Mouse (Mus musculus) left cerebral cortex, adult 8-10 months (tissue): ENCODE results near the gene Nupl1. TPM values are rescaled to one million over a fixed set of nuclear protein-coding genes. Genes with fewer than 3 reads are reported as not detected.

Experiments used
- DNase-seq, 2 experiments: peaks; one replicate each; pipeline ENCODE4 v3.0.0; 2022; ENCODE audit warnings: low spot score in 2 of 2
- total RNA-seq, 4 experiments: library from RNA; stranded (reverse); gene quantifications; 2 replicates each; pipeline ENCODE4 v1.2.4; 2022

The Nupl1 gene
- total RNA-seq: under 1 TPM in 1 of 4 experiments, not detected in 3; 0.26 TPM

- DNase-seq: peak; percentile 94 to 99
Observed at GRCm38 (mm10) chr14:60251281-60252003, at the start of gene Nupl1, which contains the start of gene Gm49336. Nupl1 (minus strand) TSS chr14:60251431. Gm49336 (minus strand) TSS chr14:60251507.

DNA sequence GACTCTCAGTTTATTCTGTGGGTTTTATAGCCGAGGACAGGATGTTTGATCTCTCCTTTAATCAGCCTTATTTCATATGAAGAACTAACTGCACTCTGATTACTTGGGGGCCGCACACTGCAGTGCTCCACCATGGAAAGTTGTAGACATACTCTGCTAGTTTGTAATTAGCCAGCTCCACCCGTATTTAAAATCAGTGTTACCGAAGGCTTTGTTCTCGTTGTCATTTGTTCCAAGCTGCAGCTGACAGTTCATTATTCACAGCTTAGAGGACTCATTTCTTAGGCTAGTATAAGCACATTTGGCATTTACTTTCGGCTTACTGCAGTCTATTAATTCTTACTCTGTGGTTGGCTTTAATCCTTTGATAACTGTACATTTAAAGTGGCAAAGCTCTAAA, 49.8 kb upstream of the Nupl1 start:
- DNase-seq: no peak

GRCm38 (mm10) chr14:60300224-60300991, 49.2 kb upstream of the Nupl1 start:
- no peak for DNase-seq

GRCm38 (mm10) chr14:60295531-60295930, 44.3 kb upstream of the Nupl1 start:
- no peak for DNase-seq

DNA sequence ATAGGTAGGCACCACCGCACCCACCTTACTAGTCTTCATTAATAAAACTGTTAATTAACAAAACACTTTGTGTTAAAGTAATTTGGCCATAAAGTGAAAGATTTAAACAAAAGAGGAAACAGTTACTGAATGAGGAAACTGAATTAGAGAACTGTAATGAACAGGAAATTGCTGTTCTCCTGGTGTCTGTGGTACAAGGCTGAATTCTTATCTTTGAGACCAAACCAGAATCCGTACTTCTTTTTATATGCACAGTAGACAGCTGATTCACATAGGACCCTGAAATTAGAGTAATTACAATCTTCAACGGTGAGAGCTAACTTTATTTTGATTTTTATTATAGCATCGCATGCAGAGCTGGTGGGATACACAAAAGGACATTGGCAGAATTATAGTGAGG, 39.1 kb upstream of the Nupl1 start:
- no peak for DNase-seq

- no peak for DNase-seq
Observed at GRCm38 (mm10) chr14:60286194-60286863, 35.1 kb upstream of the Nupl1 start.

DNA sequence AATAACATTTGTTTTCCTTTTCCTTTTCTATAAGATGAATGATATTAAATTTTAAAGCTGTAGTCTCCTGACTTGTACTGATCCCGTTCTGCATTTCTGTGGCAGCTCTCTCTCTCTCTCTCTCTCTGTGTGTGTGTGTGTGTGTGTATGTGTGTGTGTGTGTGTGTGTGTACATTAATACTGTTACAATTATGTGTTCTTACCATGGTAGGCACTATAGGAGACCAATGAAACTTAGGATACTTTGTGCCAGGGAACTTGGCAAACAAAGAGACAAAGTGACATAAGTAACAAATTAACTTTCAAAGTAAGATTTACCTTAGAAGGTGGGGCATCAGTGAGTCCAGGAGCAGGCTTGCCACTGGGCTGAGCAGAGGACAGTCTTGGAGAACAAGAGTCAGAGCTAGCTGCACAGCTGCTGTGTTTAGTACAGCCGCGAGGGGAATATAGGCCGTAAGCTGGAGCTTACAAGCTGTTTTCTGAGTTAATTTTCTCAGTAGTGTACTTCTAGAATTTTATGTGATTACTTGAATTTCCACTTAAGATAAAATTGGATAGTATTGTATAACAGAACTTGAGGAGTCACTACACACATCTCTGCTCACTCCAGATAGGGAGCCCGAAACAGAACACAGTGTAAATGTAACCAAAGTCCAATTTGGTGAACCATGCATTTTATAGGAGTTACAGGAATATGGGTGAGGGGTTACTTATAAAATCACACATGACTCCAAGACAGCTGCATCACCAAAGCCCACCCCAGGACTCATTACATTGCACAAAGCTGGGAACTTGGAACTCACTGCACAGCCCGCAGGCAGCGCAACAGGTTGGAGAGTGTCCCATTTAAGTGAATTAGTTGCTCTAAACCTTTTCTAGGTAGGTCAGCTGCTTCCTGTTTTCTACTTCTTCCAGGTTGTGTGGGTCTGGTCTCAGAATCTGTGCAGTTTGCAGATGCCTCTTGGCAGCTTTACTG, 24.4 kb upstream of the Nupl1 start:
- no peak for DNase-seq

GRCm38 (mm10) chr14:60273346-60273745, 22.1 kb upstream of the Nupl1 start:
- DNase-seq: no peak

GRCm38 (mm10) chr14:60269333-60269732, 18.1 kb upstream of the Nupl1 start:
- DNase-seq: no peak

GRCm38 (mm10) chr14:60264990-60265876, 14.0 kb upstream of the Nupl1 start, which contains the start of gene Mtmr6:
Mtmr6 (plus strand) TSS chr14:60265228.
- DNase-seq: peak; percentile 81 to 94

DNA sequence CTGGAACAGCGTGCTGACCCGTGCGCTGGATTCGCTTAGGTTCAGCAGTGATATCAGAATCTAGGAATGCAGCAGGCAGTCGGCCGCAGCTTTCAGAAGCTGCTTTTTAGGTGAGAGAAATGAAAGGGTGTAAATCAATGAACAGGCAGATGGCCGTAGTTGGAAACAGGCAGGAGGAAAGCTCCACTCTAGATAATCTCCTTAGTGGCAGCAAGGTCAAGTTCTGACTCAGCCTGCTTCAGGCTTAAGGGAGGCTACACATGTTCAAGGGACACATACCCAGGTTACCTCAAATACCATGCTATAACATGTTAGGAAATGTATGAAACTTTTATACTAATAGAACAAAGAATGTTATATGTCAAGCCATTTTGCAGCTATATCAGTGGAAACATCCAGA, 11.1 kb upstream of the Nupl1 start:
- DNase-seq: no peak

DNA sequence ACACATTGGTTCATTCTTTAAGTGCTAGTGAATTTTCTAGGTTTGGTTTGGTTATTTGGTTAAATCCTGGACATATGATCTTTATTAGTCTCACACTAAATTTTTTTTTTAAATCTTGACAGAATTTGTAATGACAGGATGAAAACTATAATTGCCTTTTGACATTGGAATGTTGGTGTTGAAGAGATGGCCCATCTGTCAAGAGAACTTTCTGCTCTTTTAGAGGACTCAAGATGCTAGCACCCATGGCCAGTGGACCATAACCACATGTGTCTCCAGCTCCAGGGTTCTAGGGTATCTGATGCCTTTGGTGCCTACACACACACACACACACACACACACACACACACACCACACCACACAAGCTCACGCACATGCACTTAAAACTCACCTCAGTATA, 6.6 kb upstream of the Nupl1 start:
- no peak for DNase-seq

DNA sequence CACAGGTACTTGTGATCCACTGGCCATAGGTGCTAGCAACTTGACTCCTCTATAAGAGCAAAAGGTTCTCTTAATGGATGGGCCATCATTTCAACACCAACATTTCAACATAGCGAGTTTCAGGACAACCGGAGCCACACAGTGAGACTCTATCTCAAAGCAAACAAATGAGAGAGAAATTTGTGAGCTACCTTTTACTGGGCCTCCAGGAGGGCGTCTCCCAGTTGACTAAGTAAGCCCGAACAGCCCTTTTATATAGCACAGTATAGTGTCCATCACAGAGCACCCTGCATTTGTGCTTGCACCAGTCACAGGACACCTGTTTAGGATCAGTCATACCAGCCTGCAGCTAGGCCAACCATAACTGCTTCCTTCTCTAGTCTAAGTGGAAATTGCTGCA, 5.9 kb upstream of the Nupl1 start:
- no peak for DNase-seq

DNA sequence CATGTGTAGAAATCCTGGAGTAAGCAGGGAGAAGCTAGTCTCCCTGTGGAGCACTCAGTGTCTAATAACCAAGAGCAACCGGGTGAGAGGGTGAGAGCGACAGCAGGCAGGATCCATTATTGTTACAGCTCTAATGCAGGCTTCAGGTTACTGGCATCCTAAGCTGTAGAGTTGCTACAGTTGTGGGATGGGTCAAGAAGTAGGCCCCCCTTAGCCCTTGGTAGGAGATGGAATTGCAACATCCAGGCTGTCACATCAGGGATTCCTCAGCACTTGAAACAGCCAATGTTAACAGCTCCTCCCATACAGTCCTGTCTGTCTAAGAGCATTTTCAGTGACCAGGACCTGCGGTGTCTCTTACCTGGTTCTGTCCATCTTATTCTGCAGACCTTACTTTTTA, 5.1 kb upstream of the Nupl1 start:
- no peak for DNase-seq

DNA sequence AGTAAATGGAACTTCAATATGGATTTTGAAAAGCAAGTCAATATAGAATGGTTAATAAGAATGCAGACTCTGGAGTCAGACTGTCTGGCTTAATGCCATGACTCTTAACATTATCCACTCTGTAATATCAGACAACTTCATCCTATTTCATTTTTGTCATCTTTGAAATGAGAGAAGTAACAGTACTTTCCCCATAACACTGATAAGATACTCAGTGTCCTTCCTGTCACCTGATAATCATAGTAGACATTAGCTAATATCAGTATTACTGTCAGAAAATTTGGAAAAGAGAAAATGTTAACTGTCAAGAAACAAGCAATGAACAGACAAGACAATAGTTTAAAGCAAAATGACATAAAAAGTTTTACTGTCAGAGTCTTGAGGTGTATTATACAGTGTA, 3.5 kb upstream of the Nupl1 start:
- DNase-seq: no peak

DNA sequence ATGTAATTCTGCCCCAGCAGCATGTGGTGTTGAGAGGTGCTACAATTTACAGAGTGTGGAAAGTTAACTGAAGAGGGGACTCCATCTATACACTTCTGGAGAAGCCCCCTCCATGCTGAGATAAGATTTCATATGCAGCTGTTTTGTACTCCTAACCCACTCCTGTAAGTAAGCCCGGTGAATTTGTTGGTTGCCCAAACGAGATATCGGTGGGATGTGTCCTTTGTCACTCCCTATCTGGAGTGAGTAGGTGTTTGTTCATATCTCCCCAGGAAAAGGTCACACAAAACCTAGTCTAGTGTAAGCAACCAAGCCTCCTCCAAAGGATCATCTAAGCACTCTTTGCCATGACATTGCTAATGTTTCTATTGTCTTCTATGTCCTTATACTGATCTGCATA, 2.2 kb upstream of the Nupl1 start:
- DNase-seq: no peak

GRCm38 (mm10) chr14:60252004-60253000, 1.1 kb upstream of the Nupl1 start:
- no peak for DNase-seq

GRCm38 (mm10) chr14:60250879-60251278, 352 bp downstream of the Nupl1 start:
- peak in 1 of 2 experiments; percentile 43 for DNase-seq

DNA sequence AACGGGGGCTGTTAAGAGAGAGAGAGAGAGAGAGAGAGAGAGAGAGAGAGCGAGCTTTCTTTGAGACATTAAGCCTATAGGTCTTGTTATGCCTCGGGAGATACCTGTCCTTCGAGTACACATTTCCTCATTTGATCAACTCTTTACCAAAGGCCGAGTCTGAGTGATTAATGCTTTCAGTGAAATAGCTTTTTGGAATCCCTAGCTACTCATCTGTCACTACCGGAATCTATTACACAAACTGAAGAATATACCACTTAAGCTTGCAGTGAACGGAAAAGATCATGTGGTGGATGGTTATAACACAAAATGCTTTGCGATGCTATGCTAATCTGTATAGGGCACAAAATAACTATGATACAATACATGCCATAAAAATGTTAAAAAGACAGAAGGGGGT, 865 bp downstream of the Nupl1 start:
- DNase-seq: no peak
